Mouse (Mus musculus) kidney, embryonic 15.5 days (tissue): ENCODE results near the gene Hist1h2bk. TPM values are rescaled to one million over a fixed set of nuclear protein-coding genes. Genes with fewer than 3 reads are reported as not detected.
A peak's percentile ranks its signal among the peaks of the same experiment; 100 is the strongest.
"Not testable (repeated sequence)": the region's sequence is repeated elsewhere in the genome, so short reads cannot be mapped to it uniquely, and the experiment has no call there.

Experiments
- ATAC-seq: fragments of 200-750 bp; cut with Nextera tagmentation; replicated peaks from 2 replicates; pipeline ENCODE4 v1.8.0; 2017; ENCODE audit warnings: moderate TSS enrichment; ENCODE audit not compliant: low FRiP score
- H3K27ac ChIP-seq: fragments of 300-500 bp; sonication (generic); 2 replicates; pipeline ENCODE4 v1.5.1; 2015; ENCODE audit warnings: mild to moderate bottlenecking, inconsistent platforms
- H3K27me3 ChIP-seq: fragments of 300-500 bp; sonication (generic); 2 replicates; pipeline ENCODE4 v1.6.1; 2015; ENCODE audit warnings: inconsistent platforms
- H3K36me3 ChIP-seq: fragments of 300-500 bp; sonication (generic); 2 replicates; pipeline ENCODE4 v1.6.1; 2015; ENCODE audit warnings: inconsistent platforms
- H3K4me1 ChIP-seq: fragments of 300-500 bp; sonication (generic); 2 replicates; pipeline ENCODE4 v1.6.1; 2015; ENCODE audit warnings: inconsistent platforms
- H3K4me2 ChIP-seq: fragments of 300-500 bp; sonication (generic); 2 replicates; pipeline ENCODE4 v1.6.1; 2015; ENCODE audit warnings: moderate library complexity, mild to moderate bottlenecking, inconsistent platforms
- H3K4me3 ChIP-seq: fragments of 300-500 bp; sonication (generic); replicated peaks from 2 replicates; pipeline ENCODE4 v1.5.1; 2015; ENCODE audit warnings: mild to moderate bottlenecking, inconsistent platforms
- H3K9ac ChIP-seq: fragments of 300-500 bp; sonication (generic); 2 replicates; pipeline ENCODE4 v1.6.1; 2015; ENCODE audit warnings: mild to moderate bottlenecking, inconsistent platforms
- H3K9me3 ChIP-seq: fragments of 300-500 bp; sonication (generic); replicated peaks from 2 replicates; pipeline ENCODE4 v1.6.1; 2016; ENCODE audit warnings: inconsistent platforms
- WGBS: fragments of 180-500 bp; shearing (Covaris S2); methylation state at CpG from one replicate; pipeline ENCODE4 v1.1.7; 2015; ENCODE audit warnings: mixed read lengths; 5-methylcytosine and 5-hydroxymethylcytosine counted together
- polyA plus RNA-seq: library from polyadenylated mRNA; unstranded; fragments of >200 nt; fragmentation: Nextera tagmentation; extraction: Ambion mirVana; gene quantifications from 2 replicates; pipeline ENCODE4 v1.2.1, GENCODE M21; 2015

Gene Hist1h2bk
- polyA plus RNA-seq, 1 experiment from 2014 or later: 8.8 TPM

DNA sequence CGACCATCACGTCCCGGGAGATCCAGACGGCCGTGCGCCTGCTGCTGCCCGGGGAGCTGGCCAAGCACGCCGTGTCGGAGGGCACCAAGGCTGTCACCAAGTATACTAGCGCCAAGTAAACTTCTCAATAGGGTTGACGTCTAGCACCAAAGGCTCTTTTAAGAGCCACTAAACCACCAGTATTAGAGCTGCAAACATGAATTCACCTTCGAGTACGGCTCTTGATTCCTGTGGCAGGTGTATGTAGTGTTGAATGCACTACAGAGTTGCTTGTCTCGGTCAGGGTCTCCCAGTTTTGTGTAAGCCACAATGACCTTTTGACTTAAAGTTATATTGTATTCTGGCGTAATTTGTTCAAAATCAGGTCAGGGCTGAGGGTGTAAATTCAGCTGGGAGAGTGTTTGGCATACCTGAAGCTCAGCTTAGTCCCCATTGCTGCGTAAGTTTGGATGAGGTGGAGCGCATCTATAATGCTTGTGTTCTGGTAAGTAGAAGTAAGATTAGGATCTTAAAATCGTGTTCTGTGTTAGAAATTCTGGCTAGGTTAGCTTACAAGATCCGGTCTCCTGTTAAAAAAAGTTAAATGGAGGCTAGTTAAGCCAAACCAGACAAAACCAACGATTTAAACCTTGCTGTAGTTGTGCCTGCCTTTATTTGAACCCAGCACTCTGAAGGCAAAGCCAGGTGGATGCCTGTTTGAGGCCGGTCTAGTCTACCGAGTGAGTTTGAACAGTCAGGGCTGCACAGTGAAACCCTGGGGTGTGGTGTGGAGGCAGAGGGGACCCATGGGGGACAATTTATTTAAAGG is 683 bp downstream of the Hist1h2bk start:
- H3K4me3 ChIP-seq: peak overlapping the region; percentile 45
- peak overlapping the region; percentile 24 for H3K9ac ChIP-seq
- H3K36me3 ChIP-seq: no peaks in the 10 kb centered on the region
- 3% methylated on average over 23 of the region's 23 CpGs for WGBS
- peak overlapping the region; percentile 94 for H3K27ac ChIP-seq
- H3K9me3 ChIP-seq: no peaks in the 10 kb centered on the region
- peak overlapping the region; percentile 59 for H3K4me2 ChIP-seq
- peaks cover 33% of the 10 kb centered on the region for H3K4me1 ChIP-seq
- ATAC-seq: peak; percentile 4; the same call in 1 of the 2 replicates
- no peaks in the 10 kb centered on the region for H3K27me3 ChIP-seq

DNA sequence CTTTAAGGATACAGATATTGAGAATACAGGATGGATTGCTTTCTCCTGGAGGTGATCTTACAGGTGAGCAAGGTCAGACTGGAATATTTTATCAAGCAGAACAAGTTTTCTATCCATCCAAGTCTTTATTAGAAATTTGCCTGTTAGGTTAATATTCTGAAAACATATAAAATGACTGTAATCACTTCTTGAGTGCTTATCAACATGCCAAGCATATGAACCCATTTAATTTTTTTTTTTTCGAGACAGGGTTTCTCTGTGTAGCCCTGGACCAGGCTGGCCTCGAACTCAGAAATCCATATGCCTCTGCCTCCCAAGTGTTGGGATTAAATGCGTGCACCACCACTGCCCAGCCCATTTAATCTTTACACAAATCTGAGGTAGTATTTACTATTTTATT is 1.3 kb downstream of the Hist1h2bk start:
- Histone ChIP-seq H3K4me2 (peak overlapping the region; percentile 59), H3K27me3 (no peaks in the 10 kb centered on the region), H3K27ac (peak overlapping the region; percentile 94), H3K36me3 (no peaks in the 10 kb centered on the region), H3K9ac (peak overlapping the region; percentile 24), H3K9me3 (no peaks in the 10 kb centered on the region), H3K4me1 (peaks cover 34% of the 10 kb centered on the region), H3K4me3 (peak overlapping the region; percentile 45)
- 61% methylated on average over 3 of the region's 3 CpGs for WGBS
- no peak for ATAC-seq

DNA sequence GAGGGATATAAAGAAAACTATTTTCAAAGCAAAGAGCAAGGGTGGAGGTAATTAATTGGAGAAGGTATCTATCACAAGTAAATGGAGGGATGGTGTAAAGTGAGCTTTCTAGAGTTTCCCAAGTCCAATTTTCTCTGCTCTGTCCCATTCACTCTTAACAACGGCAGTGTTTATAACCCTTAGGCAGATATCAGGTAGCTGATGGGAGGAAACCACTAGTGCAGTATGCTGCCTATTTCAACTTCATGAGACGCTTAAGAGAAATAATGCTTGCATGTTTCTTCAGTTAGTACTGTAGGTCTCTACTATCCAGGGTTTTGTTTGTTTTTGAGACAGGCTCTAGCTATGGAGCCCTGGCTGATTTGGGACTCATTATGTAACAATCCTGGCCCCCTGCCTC is 1.7 kb downstream of the Hist1h2bk start:
- peaks cover 38% of the 10 kb centered on the region for H3K4me1 ChIP-seq
- 46% methylated on average over 2 of the region's 2 CpGs for WGBS
- no peaks in the 10 kb centered on the region for H3K36me3 ChIP-seq
- no peak for ATAC-seq
- H3K9ac ChIP-seq: no peak overlapping the region
- H3K27me3 ChIP-seq: no peaks in the 10 kb centered on the region
- H3K4me2 ChIP-seq: peak overlapping the region; percentile 59; the same call in 1 of the 2 replicates
- no peaks in the 10 kb centered on the region for H3K9me3 ChIP-seq
- H3K27ac ChIP-seq: peak overlapping the region; percentile 94
- no peak overlapping the region for H3K4me3 ChIP-seq

DNA sequence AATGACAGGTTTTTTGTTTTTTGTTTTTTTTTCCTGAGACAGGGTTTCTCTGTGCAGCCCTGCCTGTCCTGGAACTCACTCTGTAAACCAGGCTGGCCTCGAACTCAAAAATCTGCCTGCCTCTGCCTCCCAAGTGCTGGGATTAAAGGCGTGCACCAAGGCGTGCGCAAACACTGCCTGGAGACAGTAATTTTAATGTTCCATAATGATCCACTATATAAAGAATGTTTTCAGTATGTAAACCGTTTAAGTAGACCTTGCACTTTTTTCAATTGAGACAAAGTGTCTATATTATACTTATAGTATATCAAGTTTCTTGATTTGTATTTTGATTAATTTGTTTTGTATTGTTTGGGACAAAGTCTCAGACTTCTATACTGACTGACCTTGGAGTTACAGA is 3.7 kb downstream of the Hist1h2bk start:
- Histone ChIP-seq H3K27ac (peak overlapping the region; percentile 98), H3K4me1 (peaks cover 30% of the 10 kb centered on the region), H3K36me3 (no peaks in the 10 kb centered on the region), H3K27me3 (no peaks in the 10 kb centered on the region), H3K4me3 (no peak overlapping the region), H3K4me2 (peak overlapping the region; percentile 68; the same call in 1 of the 2 replicates), H3K9me3 (no peaks in the 10 kb centered on the region), H3K9ac (no peak overlapping the region)
- 78% methylated on average over 5 of the region's 5 CpGs for WGBS
- ATAC-seq: no peak

DNA sequence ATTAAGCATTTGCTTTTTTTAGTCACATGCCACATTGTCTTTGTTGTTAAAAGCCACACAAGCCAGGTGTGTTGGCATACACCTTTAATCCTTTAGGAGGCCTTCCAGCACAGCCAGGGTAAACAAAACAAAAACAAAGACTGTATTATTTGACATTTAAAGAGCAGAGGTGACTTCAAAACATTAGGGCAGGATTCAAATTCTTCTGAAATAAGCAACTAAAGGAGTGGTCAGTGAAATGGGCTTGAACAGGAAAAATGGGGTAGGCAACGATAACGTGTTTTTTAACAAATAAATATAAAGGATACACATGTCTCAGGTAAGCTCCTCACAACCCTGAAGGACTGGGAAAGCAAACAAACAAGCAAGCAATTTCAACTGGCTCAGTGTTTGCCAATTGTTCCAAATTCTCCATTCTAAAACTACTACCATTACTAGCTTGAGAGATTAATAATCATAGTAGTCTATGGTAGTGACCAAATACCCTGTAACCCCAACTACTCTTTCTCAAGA is 4.3 kb downstream of the Hist1h2bk start:
- H3K9me3 ChIP-seq: no peaks in the 10 kb centered on the region
- WGBS: 7% methylated on average over 2 of the region's 2 CpGs
- no peak for ATAC-seq
- peak overlapping the region; percentile 98 for H3K27ac ChIP-seq
- H3K4me3 ChIP-seq: peak overlapping the region; percentile 49
- H3K9ac ChIP-seq: peak overlapping the region; percentile 59
- peak overlapping the region; percentile 68 for H3K4me2 ChIP-seq
- peaks cover 30% of the 10 kb centered on the region for H3K4me1 ChIP-seq
- no peaks in the 10 kb centered on the region for H3K36me3 ChIP-seq
- H3K27me3 ChIP-seq: no peaks in the 10 kb centered on the region

DNA sequence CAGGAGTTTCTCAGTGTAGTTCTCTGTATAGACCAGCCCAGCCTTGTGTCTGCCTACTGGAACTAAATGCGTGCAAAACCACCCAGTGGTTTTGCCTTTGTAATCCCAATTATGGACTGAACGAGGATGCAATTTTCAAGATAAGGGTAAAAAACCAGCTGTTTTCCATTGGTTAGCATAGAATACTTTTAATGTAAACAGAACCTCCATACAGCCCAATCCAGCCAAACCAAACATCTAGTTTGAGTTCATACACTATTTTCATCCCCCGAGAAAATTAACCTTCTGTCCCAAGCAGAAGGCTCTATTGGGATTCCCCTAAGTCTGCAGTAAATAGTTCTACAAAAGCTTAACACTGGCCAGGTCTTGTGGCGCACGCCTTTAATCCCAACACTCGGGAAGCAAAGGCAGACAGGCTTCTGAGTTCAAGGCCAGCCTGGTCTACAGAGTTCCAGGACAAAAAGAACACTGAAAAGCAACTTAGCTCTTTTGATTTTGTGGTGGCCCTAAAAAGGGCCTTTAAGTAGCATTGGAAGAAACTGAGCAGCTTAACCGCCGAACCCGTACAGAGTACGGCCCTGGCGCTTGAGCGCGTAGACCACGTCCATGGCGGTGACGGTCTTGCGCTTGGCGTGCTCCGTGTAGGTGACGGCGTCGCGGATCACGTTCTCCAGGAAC is 4.9 kb downstream of the Hist1h2bk start:
- no peaks in the 10 kb centered on the region for H3K36me3 ChIP-seq
- no peaks in the 10 kb centered on the region for H3K9me3 ChIP-seq
- H3K4me3 ChIP-seq: peak overlapping the region; percentile 49
- H3K9ac ChIP-seq: peak overlapping the region; percentile 59
- peak overlapping the region; percentile 68 for H3K4me2 ChIP-seq
- ATAC-seq: no peak
- WGBS: under 1% methylated on average over 24 of the region's 24 CpGs
- H3K4me1 ChIP-seq: peaks cover 30% of the 10 kb centered on the region
- peak overlapping the region; percentile 98 for H3K27ac ChIP-seq
- no peaks in the 10 kb centered on the region for H3K27me3 ChIP-seq

DNA sequence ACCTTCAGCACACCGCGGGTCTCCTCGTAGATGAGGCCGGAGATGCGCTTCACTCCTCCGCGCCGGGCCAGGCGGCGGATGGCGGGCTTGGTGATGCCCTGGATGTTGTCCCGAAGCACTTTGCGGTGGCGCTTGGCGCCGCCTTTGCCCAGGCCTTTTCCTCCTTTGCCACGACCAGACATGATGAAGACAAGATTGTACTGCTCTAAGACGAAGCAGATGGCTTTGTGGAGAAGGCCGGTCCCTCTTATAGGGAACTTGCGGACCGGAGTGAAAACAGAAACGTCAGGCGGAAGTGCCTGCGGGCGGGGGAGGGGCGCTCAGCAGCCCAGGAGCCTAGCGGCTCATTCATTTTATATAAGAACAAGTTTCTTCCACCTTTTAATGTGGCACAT is 5.5 kb downstream of the Hist1h2bk start, which contains the start of gene Hist1h4i:
Hist1h4i (minus strand) TSS at position 221 of the 395 bp plus-strand sequence.
- ATAC-seq: peak; percentile 71
- peak within 1 kb of the TSS; percentile 49 for H3K4me3 ChIP-seq
- H3K27me3 ChIP-seq, H3K9me3 ChIP-seq, H3K36me3 ChIP-seq: not testable (repeated sequence)
- peak within 1 kb of the TSS; percentile 98 for H3K27ac ChIP-seq
- peak within 1 kb of the TSS; percentile 59 for H3K9ac ChIP-seq
- under 1% methylated on average over 27 of the region's 27 CpGs for WGBS
- H3K4me2 ChIP-seq: peak within 1 kb of the TSS; percentile 68
- H3K4me1 ChIP-seq: peaks cover 29% of the 10 kb centered on the region

DNA sequence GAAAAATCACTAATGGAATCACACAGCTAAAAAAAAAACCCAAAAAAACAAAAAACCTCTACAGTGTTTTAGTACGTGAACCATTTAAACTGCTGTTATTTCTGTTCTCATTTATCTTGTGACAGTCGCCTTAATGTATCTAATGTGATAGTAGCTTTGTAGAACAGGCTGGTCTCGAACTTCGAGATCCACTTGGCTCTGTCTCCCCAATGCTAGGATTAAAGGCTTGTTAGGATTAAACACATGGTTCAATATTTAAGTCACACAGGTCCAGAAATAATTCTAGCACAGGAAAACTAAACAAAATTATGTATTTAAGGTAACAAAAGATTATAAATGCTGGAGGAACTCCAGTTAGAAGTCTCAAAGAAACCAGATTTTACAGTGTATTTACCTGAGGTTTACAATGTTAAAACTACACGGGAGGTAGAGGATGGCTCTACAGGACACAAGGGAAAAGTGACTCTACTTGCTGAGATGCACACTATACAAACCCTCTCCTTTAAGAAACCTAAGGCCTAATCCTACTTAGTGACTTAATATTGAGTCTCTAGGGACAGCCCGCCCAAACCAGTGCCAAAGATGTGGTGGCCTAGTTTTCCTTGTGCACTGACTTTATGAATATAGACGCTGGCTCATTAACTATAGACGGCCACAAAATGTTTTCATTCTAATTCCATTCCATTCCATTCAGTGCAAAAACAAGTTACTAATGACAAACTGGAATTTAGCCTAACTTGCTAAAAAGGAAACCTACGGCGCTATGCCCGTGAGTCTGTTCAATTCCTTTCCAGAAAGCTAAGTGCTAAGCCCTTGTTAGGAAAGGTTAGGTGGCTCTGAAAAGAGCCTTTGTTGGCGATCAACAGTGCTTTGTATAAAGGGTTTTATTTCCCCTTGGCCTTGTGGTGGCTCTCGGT is 6.2 kb downstream of the Hist1h2bk start:
- Histone ChIP-seq H3K9me3 (no peaks in the 10 kb centered on the region), H3K4me3 (peak overlapping the region; percentile 44), H3K4me2 (peak overlapping the region; percentile 68), H3K36me3 (no peaks in the 10 kb centered on the region), H3K27ac (peak overlapping the region; percentile 98), H3K9ac (peak overlapping the region; percentile 49), H3K27me3 (no peaks in the 10 kb centered on the region), H3K4me1 (peaks cover 21% of the 10 kb centered on the region)
- no peak for ATAC-seq
- 4% methylated on average over 13 of the region's 13 CpGs for WGBS

DNA sequence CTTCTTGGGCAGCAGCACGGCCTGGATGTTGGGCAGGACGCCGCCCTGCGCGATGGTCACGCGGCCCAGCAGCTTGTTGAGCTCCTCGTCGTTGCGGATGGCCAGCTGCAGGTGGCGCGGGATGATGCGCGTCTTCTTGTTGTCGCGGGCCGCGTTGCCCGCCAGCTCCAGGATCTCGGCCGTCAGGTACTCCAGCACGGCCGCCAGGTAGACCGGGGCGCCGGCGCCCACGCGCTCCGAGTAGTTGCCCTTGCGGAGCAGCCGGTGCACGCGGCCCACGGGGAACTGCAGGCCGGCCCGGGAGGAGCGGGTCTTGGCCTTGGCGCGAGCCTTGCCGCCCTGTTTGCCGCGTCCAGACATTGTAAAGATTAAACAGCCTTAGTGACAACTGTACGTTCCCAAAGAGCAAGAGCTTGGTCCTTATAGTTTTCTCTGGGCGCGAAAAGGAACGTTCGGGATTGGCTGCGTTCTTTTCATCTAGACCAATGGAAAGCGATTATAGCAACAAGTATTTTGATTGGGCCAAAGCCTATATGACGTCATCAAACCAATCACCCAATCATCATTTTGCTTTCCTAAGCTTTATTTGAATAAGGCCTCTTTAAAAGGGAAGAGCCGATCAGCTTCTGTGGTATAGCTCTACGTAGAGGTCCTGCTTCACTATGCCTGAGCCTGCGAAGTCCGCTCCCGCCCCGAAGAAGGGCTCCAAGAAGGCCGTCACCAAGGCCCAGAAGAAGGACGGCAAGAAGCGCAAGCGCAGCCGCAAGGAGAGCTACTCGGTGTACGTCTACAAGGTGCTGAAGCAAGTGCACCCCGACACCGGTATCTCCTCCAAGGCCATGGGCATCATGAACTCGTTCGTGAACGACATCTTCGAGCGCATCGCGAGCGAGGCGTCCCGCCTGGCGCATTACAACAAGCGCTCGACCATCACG is 7.2 kb downstream of the Hist1h2bk start, which contains the start of the genes Hist1h2ag and Hist1h2bj:
Hist1h2ag (minus strand) TSS at position 377 of the 935 bp plus-strand sequence.
Hist1h2bj (plus strand) TSS at position 647 of the 935 bp plus-strand sequence.
- H3K27me3 ChIP-seq, H3K36me3 ChIP-seq, H3K9me3 ChIP-seq: not testable (repeated sequence)
- H3K4me3 ChIP-seq: peak within 1 kb of the TSS; percentile 44
- ATAC-seq: peak; percentile 93
- peak within 1 kb of the TSS; percentile 98 for H3K27ac ChIP-seq
- H3K4me1 ChIP-seq: peaks cover 18% of the 10 kb centered on the region
- WGBS: under 1% methylated on average over 45 of the region's 80 CpGs
- peak within 1 kb of the TSS; percentile 60 for H3K9ac ChIP-seq
- peak within 1 kb of the TSS; percentile 68 for H3K4me2 ChIP-seq

DNA sequence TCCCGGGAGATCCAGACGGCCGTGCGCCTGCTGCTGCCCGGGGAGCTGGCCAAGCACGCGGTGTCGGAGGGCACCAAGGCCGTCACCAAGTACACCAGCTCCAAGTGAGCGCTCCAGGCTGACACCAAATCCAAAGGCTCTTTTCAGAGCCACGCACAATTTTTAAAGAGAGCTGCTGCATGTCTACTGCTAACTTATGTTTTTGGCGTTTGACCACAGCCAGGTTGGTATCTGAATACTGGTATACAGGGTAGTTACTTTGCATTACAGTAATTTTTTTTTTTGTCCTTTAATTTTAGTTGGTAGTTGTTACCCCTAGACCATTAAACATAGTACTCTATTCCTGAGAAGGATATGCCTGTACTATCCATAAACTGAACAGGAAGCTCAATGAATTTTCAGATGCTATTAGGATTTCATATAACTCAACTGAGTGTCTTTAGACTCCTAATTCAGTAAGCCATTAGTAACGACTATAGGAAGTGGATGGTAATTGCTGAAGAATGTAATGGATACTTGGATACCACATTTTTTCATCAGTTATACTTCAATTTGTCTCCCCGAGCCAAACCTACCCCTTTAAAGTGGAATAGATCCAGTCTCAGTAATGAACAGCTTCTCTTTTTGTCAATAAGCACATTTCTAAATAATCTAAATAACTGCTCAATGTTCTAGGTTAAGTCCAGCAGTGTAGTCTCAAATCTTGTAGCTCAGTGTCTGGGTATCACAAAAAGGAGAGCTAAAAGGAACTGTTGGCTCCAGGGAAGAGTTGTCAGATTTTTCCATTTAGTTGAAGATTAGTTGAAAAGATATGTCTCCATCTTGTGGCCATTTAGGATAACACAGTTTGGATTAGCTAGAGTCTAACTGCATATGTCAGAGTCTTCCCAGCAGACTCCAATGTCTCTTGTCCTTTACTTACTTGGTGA is 8.1 kb downstream of the Hist1h2bk start:
- peak overlapping the region; percentile 44 for H3K4me3 ChIP-seq
- H3K4me2 ChIP-seq: peak overlapping the region; percentile 61
- peak; percentile 12 for ATAC-seq
- H3K27ac ChIP-seq: peak overlapping the region; percentile 89
- H3K9ac ChIP-seq: peak overlapping the region; percentile 60
- H3K27me3 ChIP-seq: no peaks in the 10 kb centered on the region
- H3K4me1 ChIP-seq: peaks cover 18% of the 10 kb centered on the region
- 1% methylated on average over 13 of the region's 14 CpGs for WGBS
- no peaks in the 10 kb centered on the region for H3K9me3 ChIP-seq
- no peaks in the 10 kb centered on the region for H3K36me3 ChIP-seq
